Mouse (Mus musculus) limb, embryonic 10.5 days (tissue): Measurements from ENCODE around the gene Slc35f6. TPM values are rescaled to one million over a fixed set of nuclear protein-coding genes. Genes with fewer than 3 reads are reported as not detected.
"Not testable (repeated sequence)": the region's sequence is repeated elsewhere in the genome, so short reads cannot be mapped to it uniquely, and the experiment has no call there.

ENCODE experiments used
- DNase-seq: peaks from one replicate; pipeline ENCODE4 v3.0.0-alpha.2; 2017; ENCODE audit warnings: low spot score
- H3K27ac ChIP-seq: fragments of 300-500 bp; sonication (generic); 2 replicates; pipeline ENCODE4 v1.5.1; 2016; ENCODE audit warnings: mild to moderate bottlenecking
- H3K27me3 ChIP-seq: fragments of 300-500 bp; sonication (generic); 2 replicates; pipeline ENCODE4 v1.6.1; 2016; ENCODE audit warnings: low read depth, mild to moderate bottlenecking; ENCODE audit not compliant: poor library complexity, severe bottlenecking
- H3K36me3 ChIP-seq: fragments of 300-500 bp; sonication (generic); 2 replicates; pipeline ENCODE4 v1.6.1; 2016; ENCODE audit warnings: mild to moderate bottlenecking, moderate library complexity
- H3K4me1 ChIP-seq: fragments of 300-500 bp; sonication (generic); 2 replicates; pipeline ENCODE4 v1.6.1; 2016
- H3K4me3 ChIP-seq: fragments of 300-500 bp; sonication (generic); 2 replicates; pipeline ENCODE4 v1.5.1; 2016; ENCODE audit warnings: mild to moderate bottlenecking, moderate library complexity
- H3K9me3 ChIP-seq: fragments of 300-500 bp; sonication (generic); replicated peaks from 2 replicates; pipeline ENCODE4 v1.6.1; 2016; ENCODE audit warnings: mild to moderate bottlenecking
- WGBS: fragments of 180-500 bp; shearing (Covaris S2); methylation state at CpG from one replicate; pipeline ENCODE4 v1.1.7; 2016; 5-methylcytosine and 5-hydroxymethylcytosine counted together
- polyA plus RNA-seq: library from polyadenylated mRNA; unstranded; fragments of >200 nt; fragmentation: Nextera tagmentation; extraction: Ambion mirVana; gene quantifications from 2 replicates; pipeline ENCODE4 v1.2.1, GENCODE M21; 2016

Slc35f6 gene
- polyA plus RNA-seq, 1 experiment from 2014 or later, result 22.3 TPM

- H3K27ac ChIP-seq, result peak overlapping the region; percentile 97
- H3K4me3 ChIP-seq, result peak overlapping the region; percentile 87
- H3K9me3 ChIP-seq, result no peaks in the 10 kb centered on the region
- WGBS, result 0% methylated on average over 13 of the region's 13 CpGs
- peaks cover 45% of the 10 kb centered on the region for H3K36me3 ChIP-seq
- DNase-seq, result no peak
- H3K27me3 ChIP-seq, result no peaks in the 10 kb centered on the region
- H3K4me1 ChIP-seq, result peaks cover 20% of the 10 kb centered on the region
These were observed 19.5 kb downstream of the Slc35f6 start for GRCm38 (mm10) chr5:30667215-30667614.

DNA sequence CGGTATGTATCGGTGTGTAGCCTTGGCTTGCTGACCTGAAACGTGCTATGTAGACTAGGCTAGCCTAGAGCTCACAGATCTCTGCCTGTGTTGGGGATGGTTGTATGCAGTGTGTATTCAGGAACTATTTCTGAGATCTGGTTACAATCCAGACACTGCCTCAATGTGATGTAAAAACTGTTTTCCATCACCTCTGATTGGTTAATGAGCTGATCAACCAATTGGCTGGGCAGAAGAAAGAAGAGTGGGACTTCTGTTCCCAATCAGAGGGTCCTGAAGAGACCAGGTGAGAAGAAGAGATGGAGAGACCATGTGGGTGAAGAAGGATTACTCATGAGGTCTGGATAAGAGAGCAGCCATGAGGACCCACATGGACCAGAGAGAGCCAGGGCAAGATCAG, 20.0 kb downstream of the Slc35f6 start:
- H3K27me3 ChIP-seq, result no peaks in the 10 kb centered on the region
- H3K27ac ChIP-seq, result peak overlapping the region; percentile 97
- DNase-seq, result no peak
- peaks cover 50% of the 10 kb centered on the region for H3K36me3 ChIP-seq
- H3K4me1 ChIP-seq, result peaks cover 20% of the 10 kb centered on the region
- H3K9me3 ChIP-seq, result no peaks in the 10 kb centered on the region
- H3K4me3 ChIP-seq, result peak overlapping the region; percentile 87
- WGBS, result 10% methylated on average over 3 of the region's 3 CpGs

DNA sequence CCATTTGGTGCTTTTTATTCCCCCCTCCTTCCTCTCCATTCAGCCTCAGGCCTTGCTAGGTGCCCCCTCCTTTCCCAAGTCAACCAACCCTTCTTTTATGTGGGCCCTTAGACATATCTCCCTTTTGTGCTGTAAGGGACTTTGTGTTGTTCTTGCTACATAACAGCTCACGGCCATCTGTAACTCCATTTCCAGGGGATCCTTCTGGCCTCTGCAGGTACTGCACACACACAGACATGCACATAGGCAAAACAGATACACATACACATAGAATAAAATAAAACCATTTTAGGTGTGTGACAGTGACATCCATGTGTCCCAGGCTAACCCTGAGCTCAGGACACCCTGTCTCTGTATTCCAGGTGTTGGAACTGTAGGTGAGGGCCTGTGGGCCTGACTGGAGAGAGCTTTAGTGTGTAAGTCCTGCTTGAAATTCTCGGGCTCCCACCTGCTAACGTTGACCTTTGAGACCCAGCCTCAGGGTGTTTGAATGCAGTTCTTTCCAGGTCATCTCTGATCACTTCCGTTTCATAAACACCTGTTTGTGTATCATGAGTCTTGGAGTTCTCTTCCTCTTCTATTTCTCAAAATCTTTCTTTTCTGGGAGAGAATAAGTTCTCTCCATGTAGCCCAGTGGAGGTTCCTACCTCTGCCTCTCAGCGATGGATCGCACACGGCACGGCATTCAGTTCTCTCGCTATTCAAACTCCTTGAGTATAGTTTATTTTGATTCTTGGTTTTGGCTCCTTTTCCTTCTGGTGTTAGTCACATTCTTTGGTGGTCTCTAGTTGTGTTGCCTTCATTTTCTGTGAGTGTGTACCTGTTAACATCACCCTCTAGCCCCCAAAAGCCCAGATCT, 21.1 kb downstream of the Slc35f6 start:
- H3K27ac ChIP-seq, result no peak overlapping the region
- peak overlapping the region; percentile 87 for H3K4me3 ChIP-seq
- H3K36me3 ChIP-seq, result peaks cover 62% of the 10 kb centered on the region
- peaks cover 20% of the 10 kb centered on the region for H3K4me1 ChIP-seq
- no peaks in the 10 kb centered on the region for H3K9me3 ChIP-seq
- WGBS, result 94% methylated on average over 9 of the region's 9 CpGs
- H3K27me3 ChIP-seq, result no peaks in the 10 kb centered on the region
- DNase-seq, result no peak

GRCm38 (mm10) chr5:30669496-30669830, 21.7 kb downstream of the Slc35f6 start:
- Histone ChIP-seq H3K9me3 (no peaks in the 10 kb centered on the region), H3K36me3 (peaks cover 68% of the 10 kb centered on the region), H3K27me3 (no peaks in the 10 kb centered on the region), H3K4me1 (peaks cover 20% of the 10 kb centered on the region), H3K4me3 (no peak overlapping the region), H3K27ac (no peak overlapping the region)
- DNase-seq, result no peak
- 93% methylated on average over 3 of the region's 3 CpGs for WGBS

DNA sequence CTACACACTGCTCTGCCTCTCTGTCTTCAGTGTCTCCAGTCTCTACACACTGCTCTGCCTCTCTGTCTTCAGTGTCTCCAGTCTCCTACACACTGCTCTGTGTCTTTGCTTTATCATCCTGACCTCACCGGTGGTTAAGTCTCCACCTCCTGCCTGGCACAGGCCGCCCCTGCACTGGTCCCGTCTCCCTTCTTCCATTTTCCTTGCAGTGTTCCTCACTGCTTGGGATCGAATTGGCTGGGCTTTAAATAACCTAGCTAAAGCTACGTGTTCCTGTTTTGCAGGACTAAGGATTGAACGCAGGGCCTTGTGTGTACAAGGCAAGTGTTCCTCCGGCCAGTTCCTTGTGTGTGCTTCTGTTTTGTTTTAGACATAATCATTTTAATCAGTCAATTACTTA, 22.4 kb downstream of the Slc35f6 start:
- no peak for DNase-seq
- Histone ChIP-seq H3K36me3 (peaks cover 74% of the 10 kb centered on the region), H3K27ac (no peak overlapping the region)

GRCm38 (mm10) chr5:30674001-30674400, 26.3 kb downstream of the Slc35f6 start:
- WGBS, result 84% methylated on average over 7 of the region's 7 CpGs
- H3K4me3 ChIP-seq, result no peak overlapping the region

More for the DNA sequence above, 22.4 kb downstream of the Slc35f6 start:
- Histone ChIP-seq H3K4me1 (peaks cover 20% of the 10 kb centered on the region), H3K4me3 (no peak overlapping the region), H3K9me3 (no peaks in the 10 kb centered on the region), H3K27me3 (no peaks in the 10 kb centered on the region)
- 94% methylated on average over 7 of the region's 7 CpGs for whole genome bisulfite sequencing

GRCm38 (mm10) chr5:30676800-30677199, 29.1 kb downstream of the Slc35f6 start:
- Histone ChIP-seq H3K9me3 (no peaks in the 10 kb centered on the region), H3K36me3 (peaks cover 66% of the 10 kb centered on the region), H3K4me3 (no peak overlapping the region), H3K4me1 (no peaks in the 10 kb centered on the region), H3K27ac (no peak overlapping the region), H3K27me3 (no peaks in the 10 kb centered on the region)
- WGBS, result 87% methylated on average over 7 of the region's 7 CpGs
- DNase-seq, result no peak

More at GRCm38 (mm10) chr5:30674001-30674400, 26.3 kb downstream of the Slc35f6 start:
- peaks cover 5% of the 10 kb centered on the region for H3K4me1 ChIP-seq
- DNase-seq, result no peak
- peaks cover 94% of the 10 kb centered on the region for H3K36me3 ChIP-seq
- no peak overlapping the region for H3K27ac ChIP-seq
- no peaks in the 10 kb centered on the region for H3K27me3 ChIP-seq
- H3K9me3 ChIP-seq, result no peaks in the 10 kb centered on the region

DNA sequence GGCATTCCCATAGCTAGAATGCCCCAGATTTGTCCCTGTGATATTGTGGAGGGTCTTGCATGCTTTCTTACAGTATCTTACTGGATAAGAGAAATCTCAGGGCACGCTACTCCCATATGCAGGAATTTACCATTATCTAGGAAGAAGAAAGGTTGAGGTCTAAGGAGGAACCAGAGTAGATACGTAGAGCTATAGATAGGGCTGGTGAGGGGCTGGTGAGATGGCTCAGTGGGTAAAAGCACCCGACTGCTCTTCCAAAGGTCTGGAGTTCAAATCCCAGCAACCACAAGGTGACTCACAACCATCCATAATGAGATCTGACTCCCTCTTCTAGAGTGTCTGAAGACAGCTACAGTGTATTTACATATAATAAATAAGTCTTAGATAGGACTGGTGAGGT, 30.3 kb downstream of the Slc35f6 start:
- H3K36me3 ChIP-seq, result peaks cover 53% of the 10 kb centered on the region
- H3K4me3 ChIP-seq, H3K9me3 ChIP-seq, H3K27me3 ChIP-seq, H3K27ac ChIP-seq, DNase-seq, H3K4me1 ChIP-seq: not testable (repeated sequence)
- WGBS, result 95% methylated on average over 3 of the region's 3 CpGs

GRCm38 (mm10) chr5:30678722-30679296, 31.1 kb downstream of the Slc35f6 start:
- Histone ChIP-seq H3K9me3 (no peaks in the 10 kb centered on the region), H3K27ac (no peak overlapping the region), H3K4me1 (0 out of 2 replicates have a peak, but pooled peaks cover 3% of the 10 kb centered on the region), H3K4me3 (no peak overlapping the region), H3K27me3 (no peaks in the 10 kb centered on the region), H3K36me3 (peaks cover 46% of the 10 kb centered on the region)
- 96% methylated on average over 4 of the region's 4 CpGs for WGBS
- no peak for DNase-seq

- Histone ChIP-seq H3K4me1 (0 out of 2 replicates have a peak, but pooled peaks cover 3% of the 10 kb centered on the region), H3K36me3 (peaks cover 38% of the 10 kb centered on the region), H3K4me3 (no peak overlapping the region), H3K27ac (no peak overlapping the region), H3K9me3 (no peaks in the 10 kb centered on the region), H3K27me3 (no peaks in the 10 kb centered on the region)
- no peak for DNase-seq
- WGBS, result 79% methylated on average over 5 of the region's 5 CpGs
These were observed 31.9 kb downstream of the Slc35f6 start for GRCm38 (mm10) chr5:30679593-30679992.

- Histone ChIP-seq H3K4me1 (0 out of 2 replicates have a peak, but pooled peaks cover 3% of the 10 kb centered on the region), H3K27ac (no peak overlapping the region), H3K4me3 (no peak overlapping the region), H3K27me3 (no peaks in the 10 kb centered on the region), H3K36me3 (peaks cover 14% of the 10 kb centered on the region), H3K9me3 (no peaks in the 10 kb centered on the region)
- DNase-seq, result no peak
- 88% methylated on average over 5 of the region's 5 CpGs for WGBS
These were observed 34.2 kb downstream of the Slc35f6 start for GRCm38 (mm10) chr5:30681970-30682369.

- Histone ChIP-seq H3K36me3 (peaks cover 4% of the 10 kb centered on the region; the same call in 1 of the 2 replicates), H3K27me3 (no peaks in the 10 kb centered on the region), H3K4me3 (no peak overlapping the region), H3K9me3 (no peaks in the 10 kb centered on the region), H3K27ac (no peak overlapping the region), H3K4me1 (0 out of 2 replicates have a peak, but pooled peaks cover 3% of the 10 kb centered on the region)
- no peak for DNase-seq
These were observed 35.4 kb downstream of the Slc35f6 start for GRCm38 (mm10) chr5:30682967-30683600.

DNA sequence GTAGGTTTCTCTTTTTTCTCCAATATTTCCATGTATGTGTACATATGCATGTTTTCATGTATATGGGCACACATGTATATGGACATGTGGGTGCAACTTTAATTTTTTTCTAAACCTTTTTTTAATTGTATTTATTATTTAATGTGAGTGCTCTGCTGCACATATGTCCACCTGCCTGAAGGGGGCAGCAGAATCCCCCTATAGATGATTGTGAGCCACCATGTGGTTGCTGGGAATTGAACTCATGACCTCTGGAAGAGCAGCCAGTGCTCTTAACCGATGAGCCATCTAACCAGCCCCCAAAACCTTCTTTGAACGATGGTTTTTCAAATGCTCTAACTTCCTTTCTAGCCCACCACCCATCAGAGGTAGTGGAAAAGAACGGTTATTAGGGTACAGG, 36.3 kb downstream of the Slc35f6 start:
- Histone ChIP-seq H3K9me3 (no peaks in the 10 kb centered on the region), H3K36me3 (no peaks in the 10 kb centered on the region), H3K27ac (no peak overlapping the region), H3K27me3 (no peaks in the 10 kb centered on the region), H3K4me3 (no peak overlapping the region), H3K4me1 (0 out of 2 replicates have a peak, but pooled peaks cover 3% of the 10 kb centered on the region)
- WGBS, result 72% methylated on average over 3 of the region's 3 CpGs
- DNase-seq, result no peak
